Mouse (Mus musculus): ENCODE measurements at regions not wholly inside any gene's neighbourhood (a gene's known extent, or its start where the extent isn't known, plus 50 kb on each side); places are given as distances from the start of the nearest gene placed in this dataset.
"Not testable (repeated sequence)": the region's sequence is repeated elsewhere in the genome, so short reads cannot be mapped to it uniquely, and the experiment has no call there.

DNA sequence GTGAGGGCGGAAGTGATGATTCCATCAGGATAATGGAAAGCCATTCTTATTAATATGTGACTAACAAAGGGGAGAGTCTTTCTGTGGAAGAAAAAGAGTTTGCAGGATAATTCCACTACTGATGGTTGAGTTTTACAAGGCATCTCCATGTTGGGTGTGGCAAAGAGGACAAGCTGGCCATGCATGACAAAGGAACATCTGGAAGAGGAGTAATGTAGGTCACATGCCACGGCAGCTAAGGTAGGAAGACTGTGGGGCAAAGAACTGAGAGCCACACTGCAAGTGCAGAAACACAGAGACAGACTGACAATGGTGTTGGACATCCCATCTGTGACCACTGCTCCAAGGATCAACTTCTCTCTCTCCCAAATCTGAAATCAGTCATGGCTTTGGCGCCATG lies 196.4 kb upstream of the Gdi2 start:
- no peak for DNase-seq

DNA sequence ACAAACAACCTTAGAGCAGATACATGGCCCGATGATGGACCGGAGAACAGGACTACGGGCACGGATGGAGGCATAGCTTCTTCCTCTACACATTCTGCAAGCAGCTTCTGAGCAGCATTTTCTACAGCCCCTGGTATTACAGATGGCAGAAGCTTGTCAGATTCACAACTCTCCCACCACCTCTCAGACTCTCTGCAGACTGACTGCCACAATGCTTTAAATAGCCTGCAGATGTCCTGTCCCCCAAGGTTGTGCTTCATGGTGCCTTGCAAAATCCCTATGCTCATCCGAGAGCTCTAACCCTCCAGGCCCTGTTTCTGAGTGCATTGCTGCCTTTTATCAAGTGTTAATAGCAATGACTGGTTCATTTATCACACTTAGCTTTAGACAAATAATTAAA lies 194.3 kb upstream of the Gdi2 start:
- DNase-seq: no peak

DNA sequence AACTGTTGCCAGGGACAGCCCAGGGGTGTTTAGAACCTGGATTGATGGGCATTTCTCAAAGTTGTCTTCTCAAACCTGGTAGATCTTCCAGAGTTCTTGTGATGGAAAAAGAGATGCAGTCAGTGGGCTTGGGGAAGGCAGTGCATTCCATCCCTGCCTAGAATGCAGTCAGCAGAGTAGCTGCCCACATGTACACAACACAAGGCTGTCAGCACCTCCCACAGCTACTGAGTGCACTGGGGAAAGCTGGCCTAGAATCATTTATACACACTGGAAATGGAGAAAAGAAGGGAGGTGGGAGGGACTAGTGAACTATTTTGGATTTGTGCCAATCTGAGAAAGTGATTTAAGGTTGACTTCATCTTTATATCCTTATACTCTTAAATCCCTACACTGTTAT lies 183.0 kb upstream of the Gdi2 start:
- not testable (repeated sequence) for DNase-seq

DNA sequence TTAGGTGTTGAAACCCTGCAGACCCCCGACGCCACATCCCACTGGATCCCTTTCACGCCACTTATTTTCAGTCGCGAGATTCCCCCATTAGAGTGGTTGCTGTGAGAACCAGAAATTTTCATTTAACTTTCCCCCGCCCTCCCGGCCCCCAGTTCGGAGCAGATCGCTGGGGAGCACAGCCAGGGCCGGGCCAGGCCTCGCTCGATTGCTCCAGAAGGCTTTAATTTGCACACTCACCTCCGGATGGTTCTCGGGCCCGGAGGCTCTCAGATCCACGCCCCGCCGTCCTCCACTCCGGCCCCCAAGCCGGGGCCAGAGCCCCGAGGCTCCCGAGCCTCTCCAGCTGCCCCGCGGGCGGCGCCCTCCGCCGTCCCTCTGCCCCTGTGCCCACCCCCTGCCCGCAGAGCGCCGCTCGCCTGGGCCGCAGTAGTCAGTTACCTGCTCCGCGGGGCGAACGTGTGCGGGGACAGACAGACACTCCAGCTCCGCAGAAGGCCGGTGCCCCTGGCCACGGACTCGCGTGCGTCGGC lies 179.7 kb upstream of the Gdi2 start:
- peak; percentile 31 to 32 for DNase-seq

DNA sequence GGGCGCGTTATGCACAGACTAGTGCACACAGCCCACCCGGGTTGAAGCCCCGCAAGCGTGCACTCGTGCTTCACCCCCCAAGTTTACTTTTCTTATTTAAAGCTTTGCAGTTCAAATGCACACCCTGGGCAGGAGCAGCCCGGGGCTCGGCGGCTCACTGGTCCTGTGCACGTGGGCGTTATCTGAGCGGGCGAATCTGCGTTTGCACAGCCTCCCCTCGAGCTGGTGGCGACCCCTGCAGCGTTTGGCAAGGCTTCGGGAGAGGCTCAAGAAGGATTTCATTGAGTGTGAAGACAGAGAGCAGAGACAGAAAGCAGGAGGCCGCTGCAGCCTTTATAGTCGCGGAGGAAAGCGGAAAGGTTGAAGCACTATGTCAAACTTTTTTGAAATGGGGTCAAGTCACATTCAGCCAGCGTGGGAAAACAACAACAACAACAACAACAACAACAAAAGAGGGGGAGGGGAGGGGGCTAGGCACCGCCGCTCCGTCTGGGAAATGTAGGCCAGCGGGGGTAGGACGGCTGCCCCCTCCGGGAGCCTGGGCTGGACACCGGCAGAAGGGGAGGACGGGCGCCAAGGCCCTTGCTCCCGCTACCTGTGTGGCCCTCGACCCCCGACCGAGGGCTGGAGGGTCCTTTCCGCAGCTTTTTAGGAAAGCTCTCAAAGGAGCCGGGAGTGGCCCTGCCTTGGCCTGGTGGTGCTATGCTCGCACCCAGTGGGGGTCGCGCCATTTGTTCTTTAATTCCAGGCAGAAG lies 178.7 kb upstream of the Gdi2 start:
- DNase-seq: peak; percentile 58 to 75

DNA sequence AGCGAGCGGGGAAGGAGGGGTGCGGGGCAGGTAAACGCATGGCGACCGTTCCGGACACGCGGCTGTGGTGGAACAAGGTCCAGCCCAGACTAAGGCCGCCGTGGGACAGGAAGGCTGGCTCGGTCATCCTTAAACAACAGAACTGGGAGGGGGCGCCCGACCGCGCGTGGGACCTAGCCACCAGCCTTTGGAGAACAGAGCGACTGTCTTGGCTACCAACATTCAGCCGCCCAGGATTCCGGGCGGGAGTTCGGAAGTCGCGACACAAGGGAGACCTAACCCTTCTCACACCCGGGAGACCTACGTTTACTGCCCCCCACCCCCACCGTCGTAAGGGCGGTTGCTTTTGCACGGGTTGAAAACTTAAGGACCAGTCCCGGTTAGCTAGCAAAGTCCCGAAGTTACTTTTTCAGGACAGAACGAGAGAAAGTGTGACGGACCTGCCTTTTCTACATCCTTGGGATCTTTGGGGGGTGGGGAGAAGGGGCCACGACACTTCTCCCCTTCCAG lies 178.1 kb upstream of the Gdi2 start:
- peak; percentile 56 to 69 for DNase-seq

DNA sequence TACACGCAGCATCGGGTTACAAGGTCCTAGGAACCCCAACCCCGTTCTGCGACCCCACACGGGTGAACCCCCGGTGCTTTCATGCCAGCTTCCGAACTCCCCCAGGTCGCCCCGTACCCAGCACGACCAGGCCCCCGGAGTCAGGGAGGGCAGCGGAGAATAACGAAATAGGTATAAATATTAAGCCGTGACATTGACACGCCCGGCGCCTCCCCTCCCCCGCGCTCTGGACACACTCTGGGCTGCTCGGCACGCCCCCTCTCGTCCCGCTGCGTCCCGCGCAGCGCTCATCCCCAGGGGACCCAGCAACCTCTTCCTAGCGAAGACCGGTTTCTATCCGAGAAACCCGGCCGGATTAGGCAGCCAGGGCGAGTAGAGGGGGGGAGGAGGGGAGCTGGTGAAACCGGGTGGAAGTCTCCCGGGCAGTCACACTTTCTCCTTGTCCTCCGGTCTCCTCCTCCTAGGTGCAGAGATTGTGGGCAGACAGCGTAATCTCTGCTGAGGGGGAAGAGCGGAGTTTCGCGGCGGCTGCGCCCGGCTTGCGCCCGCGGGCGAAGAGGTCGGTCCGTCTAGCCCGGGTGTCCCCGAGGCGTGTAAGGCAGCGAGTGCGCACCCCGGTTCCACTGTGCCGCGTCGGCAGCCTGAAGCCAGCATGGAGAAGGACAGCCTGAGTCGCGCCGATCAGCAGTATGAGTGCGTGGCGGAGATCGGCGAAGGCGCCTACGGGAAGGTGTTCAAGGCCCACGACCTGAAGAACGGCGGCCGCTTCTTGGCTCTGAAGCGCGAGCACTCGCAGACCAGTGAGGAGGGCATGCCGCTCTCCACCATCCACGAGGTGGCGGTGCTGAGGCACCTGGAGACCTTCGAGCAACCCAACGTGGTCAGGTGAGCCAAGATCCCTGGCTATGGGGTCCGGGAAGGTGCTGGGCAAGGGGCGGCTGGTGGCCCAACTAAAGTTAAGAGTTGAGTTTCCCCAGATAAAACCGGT lies 177.1 kb upstream of the Gdi2 start:
- peak; percentile 79 to 84 for DNase-seq

DNA sequence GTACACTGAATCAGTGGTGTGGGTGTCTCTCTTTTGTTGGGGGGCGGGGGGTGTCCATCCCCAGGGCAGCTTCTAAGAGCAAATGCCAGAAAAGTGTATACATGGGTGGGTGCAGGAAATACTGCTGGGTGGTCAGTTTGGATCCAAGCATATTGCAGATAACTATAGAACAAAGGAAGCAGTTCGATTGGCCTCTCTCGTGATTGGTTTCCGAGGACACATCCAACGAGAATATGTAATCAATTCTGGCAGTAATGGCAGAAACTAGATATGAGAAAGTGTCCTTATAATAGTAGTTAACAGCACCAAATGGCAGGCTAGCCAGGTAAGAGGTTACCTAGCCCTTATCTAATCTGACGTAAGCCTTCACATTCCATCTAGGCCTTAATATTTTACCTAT lies 165.2 kb upstream of the Gdi2 start:
- no peak for DNase-seq

DNA sequence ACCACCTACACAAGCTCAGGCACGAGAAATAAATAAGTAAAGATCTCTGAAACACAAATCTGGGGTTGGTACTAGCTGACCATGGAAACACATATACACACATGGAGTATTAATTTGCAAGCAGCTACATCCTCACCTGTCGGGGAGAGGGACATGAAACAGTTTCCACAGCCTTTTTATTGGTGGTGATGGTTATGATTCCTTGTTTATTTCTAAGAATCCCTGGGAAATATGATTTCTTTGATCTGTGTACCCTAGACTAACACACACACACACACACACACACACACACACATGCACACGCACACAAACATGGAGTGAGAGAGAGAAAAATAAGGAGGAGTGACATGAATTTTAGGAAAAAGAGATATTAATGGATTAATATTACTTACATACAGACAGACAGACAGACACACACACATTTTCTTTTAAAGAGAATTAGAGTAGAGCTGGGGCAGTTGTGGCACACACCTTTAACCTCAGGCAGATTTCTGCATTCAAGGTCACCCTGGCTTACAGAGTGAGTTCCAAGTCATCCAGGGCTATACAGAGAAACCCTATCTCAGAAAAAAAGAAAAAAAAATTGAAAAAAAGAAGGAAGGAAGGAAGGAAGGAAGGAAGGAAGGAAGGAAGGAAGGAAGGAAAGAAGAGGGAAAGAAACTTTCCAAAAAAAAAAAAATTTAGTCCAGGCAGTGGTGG lies 164.2 kb upstream of the Gdi2 start:
- DNase-seq: peak in 1 of 2 experiments; percentile 4

DNA sequence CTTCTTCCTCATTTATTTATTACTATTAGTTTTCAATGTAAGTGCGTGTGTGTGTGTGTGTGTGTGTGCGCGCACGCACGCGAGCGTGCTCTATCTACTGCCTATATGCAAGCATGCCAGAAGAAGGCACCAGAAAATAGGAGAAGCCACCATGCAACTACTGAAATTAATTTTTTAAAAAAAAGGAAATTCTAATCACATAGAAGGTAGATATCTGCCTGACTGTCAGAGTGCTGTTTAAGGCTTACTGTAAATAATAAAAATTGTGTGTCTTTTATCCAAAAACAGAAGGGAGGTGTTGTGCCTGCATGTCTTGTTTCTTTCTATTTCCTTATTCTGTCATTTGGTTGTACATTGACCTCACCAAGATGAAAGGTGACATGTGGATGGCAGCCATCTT lies 163.1 kb upstream of the Gdi2 start:
- DNase-seq: no peak

DNA sequence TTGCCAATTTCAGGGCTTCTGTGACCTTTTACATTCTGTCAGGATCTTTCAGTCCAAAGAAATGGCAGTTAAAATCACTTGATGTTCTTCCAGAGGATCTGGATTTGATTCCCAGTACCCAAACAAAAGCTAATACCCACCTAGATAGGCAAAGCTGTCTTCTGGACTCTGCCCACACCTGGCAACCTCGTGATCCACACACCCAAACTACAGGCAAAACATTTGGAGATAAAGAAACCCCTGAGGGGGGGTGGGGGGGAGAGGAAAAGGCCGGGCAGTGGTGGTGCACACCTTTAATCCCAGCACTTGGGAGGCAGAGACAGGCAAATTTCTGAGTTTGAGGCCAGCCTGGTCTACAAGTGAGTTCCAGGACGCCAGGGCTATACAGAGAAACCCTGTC lies 160.1 kb upstream of the Gdi2 start:
- DNase-seq: not testable (repeated sequence)

DNA sequence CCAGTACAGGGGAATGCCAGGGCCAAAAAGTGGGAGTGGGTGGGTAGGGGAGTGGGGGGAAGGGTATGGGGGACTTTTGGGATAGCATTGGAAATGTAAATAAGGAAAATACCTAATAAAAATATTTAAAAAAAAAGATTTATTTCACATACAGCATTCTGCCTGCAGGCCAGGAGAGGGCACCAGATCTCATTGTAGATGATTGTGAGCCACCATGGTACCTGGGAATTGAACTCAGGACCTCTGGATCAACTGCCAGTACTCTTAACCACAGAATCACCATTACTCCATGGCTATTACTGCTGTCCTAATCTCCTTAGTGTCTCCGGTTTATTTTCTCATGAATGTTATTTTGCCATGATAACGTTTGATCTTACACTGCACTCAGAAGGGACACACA lies 132.1 kb upstream of the Gdi2 start:
- not testable (repeated sequence) for DNase-seq

DNA sequence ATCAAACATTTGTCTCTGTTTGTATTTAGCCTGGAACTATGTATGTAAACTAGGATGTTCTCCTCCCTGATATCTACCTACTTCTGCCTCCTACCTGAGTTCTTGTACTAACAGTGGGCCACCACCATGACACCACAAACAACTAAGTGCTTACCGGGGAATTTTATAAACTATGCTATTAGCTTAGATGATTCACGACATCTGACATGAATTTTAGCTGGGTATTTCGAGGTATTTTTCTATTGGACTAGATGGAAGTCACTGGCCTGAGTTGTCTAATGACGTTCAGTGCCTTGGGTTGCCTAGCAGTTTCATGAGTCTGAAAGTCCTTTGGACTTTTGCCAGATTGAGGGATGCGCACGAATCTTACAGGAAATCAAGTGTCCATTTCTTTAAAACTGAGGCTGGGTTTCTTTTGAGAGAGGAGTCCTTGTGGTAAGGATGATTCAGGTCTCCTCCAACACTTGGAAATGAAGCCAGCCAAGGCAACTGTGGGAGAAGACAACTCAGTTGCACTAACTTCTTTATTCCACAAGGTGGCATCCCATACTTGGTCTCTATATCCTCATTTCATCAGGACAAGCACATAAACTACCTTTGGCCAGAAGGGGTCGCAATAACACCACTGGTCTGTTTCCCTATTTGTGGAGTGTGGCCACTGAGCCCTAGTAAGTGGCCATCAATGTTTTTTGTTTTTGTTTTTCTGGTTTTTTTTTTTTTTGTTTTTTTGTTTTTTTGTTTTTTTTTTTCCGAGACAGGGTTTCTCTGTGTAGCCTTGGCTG lies 131.4 kb upstream of the Gdi2 start:
- peak; percentile 82 to 84 for DNase-seq

DNA sequence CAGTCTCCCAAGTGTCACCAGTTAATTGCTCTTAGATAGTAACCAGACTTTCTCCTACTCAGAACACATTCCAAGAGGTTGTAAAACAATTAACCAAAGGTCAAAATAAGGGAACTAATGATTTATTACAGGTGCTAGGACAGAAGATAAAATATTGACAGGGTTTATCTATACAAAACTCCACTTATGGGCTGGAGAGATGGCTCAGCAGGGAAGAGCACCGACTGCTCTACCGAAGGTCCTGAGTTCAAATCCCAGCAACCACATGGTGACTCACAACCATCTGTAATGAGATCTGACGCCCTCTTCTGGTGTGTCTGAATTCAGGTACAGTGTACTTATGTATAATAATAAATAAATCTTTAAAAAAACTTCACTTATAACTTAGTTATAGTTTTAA lies 127.6 kb upstream of the Gdi2 start:
- not testable (repeated sequence) for DNase-seq

DNA sequence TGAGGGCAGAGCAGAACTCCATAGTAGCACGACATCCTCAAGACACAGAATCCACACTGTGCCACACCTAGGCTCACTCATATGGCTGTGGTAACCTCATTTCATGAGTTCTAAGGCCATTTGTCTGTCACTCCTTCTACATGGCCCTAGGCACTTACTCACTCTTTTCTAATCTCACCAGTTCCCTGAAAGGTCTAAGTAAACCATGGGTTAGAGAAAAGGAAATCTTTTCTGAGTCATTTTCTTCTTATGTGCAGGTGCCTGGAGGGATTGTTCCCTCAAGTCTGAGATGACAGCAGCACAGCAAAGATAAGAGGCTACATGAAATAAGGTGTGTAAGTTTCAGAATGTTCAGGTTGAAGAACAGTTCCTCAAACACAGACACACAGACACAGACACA lies 120.8 kb upstream of the Gdi2 start:
- DNase-seq: no peak

DNA sequence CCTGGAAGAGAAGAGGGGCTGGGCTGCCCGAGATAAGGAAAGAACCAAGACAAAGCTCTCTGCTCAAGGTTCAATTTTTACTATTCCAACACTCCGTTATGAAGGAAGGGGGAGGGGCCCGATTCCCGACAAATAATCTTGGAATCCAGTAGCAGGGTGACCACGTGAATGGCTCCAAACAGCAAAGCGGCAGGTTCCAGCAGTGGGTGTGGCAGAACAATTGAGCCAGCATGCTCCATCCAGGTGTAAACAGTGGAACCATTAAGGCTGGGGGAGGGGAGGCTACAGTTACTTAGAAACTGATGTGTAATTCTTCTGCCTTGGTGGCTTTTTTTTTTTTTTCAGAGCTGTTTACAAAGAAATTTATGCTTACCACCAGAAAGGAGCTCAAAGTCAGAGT lies 82.5 kb upstream of the Gdi2 start:
- DNase-seq: not testable (repeated sequence)

DNA sequence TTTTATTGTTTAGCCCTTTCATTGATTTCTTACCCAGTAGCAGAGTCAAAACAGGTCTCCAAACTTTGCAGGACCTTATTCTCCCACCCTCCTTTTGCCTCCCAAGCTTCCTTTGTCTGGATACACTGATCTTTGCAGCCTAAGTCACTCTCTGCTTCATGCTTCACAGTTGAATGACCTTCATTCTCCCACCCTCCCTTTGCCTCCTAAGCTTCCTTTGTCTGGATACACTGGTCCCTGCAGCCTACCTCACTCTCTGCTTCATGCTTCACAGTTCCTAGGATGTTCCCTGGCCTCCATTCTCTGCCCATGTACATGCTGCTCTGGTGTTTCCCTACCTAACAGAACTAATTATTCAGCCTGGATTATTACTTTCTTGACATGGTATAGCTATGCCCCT lies 61.0 kb upstream of the Gdi2 start:
- no peak for DNase-seq

DNA sequence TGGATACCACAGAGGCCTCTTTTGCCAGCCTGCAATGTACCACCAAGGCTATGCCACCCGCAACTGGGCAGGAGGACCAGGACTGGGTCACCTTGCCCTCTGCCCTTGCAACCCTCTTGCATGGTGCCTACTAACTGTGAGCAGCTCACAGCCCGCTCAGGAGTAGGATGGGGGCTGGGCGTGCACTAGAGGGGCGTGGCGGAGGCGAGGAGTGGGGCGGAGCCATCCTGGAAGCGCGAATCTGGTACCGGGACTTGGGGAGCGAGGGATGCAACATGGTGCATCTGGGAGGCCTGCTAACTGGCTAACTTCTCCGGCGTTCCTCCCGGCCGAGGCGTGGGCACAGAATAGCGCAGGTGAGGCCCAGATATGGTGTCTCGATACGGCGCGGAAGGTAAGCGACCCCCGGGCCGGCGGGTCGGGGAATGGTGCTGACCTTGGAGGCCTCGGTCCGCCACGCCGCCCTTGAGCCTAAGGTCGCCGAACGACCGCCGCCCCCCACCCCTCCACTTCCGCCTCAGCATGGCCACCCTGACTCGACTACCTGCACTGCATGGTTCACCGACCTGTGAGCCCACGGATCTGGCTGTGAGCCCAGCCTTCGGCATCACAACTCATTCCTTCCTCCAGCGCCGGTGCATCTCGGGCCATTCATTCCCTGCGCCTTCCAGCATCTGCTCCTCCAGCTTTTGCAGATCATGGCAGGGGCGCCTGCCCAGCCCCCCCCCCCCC lies 59.7 kb upstream of the Gdi2 start:
- peak; percentile 73 to 85 for DNase-seq
